Mouse (Mus musculus) olfactory bulb, adult 2 months (tissue): Measurements from ENCODE around the gene Spata5. TPM values are rescaled to one million over a fixed set of nuclear protein-coding genes. Genes with fewer than 3 reads are reported as not detected.

Experiments
- H3K27ac ChIP-seq: fragments of 200-500 bp; 2 replicates; pipeline ENCODE4 v1.5.1; 2012; ENCODE audit warnings: low read depth, low read length; ENCODE audit not compliant: insufficient read depth
- H3K4me1 ChIP-seq: fragments of 200-500 bp; 2 replicates; pipeline ENCODE4 v1.6.1; 2012; ENCODE audit warnings: low read length; ENCODE audit not compliant: control insufficient read depth, insufficient read depth
- H3K4me3 ChIP-seq: fragments of 200-500 bp; 2 replicates; pipeline ENCODE4 v1.5.1; 2012; ENCODE audit warnings: mild to moderate bottlenecking, low read depth, low read length, moderate library complexity; ENCODE audit not compliant: insufficient read depth
- CTCF ChIP-seq: fragments of 200-500 bp; IDR thresholded peaks from 2 replicates; pipeline ENCODE4 v1.5.1; 2012; ENCODE audit warnings: low read depth, mild to moderate bottlenecking, low read length, moderate library complexity; ENCODE audit not compliant: insufficient read depth
- POLR2A ChIP-seq: fragments of 200-500 bp; IDR thresholded peaks from 2 replicates; pipeline ENCODE4 v1.6.1; 2012; ENCODE audit warnings: mild to moderate bottlenecking, low read depth, low read length, moderate library complexity; ENCODE audit not compliant: insufficient read depth
- WGBS: fragments of 180-500 bp; shearing (Covaris S2); methylation state at CpG from one replicate; pipeline ENCODE4 v1.1.7; 2018; 5-methylcytosine and 5-hydroxymethylcytosine counted together
- polyA plus RNA-seq: library from polyadenylated mRNA; stranded (reverse); fragments of >200 nt; gene quantifications from 2 replicates; pipeline ENCODE4 v1.2.4, GENCODE M21; 2012; ENCODE audit warnings: low replicate concordance; ENCODE audit not compliant: missing spikeins, insufficient read depth, insufficient read length

The Spata5 gene
- polyA plus RNA-seq, 1 experiment = not detected

DNA sequence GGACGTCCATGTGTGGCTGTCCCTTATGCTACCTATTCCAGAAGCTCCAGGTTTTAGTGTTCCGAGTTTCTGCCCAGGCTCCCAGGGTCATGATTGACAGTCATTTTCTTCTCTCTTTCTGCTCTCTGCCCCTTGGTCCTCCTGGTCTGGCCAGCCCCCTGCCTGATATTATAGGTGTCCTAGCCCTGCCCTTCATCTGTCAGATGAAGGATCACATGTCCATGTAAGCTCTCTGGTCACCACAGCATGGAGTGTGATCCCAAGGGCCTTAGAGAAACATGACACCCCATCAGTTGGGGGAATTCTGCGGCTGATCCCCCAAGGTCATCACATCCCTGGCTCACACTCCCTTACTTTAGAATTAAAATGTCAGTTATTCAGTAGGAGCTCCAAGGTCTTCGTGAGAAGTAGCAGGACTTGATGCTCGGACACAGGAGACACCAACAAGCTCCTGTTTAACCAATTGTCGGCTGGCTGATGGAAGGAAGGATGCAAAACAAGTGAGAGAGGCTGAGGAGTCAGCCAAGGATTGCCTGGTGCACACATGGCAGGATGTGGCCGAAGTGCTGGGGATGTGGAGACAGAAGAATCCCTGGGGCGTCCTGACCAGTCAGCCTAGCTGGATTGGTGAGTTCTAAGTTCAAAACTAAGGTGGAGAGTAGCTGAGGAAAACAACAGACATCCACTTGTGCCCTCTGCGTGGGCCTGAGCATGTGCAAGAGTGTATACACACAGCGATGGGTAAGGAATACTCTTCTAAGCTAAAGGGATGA, 195.4 kb downstream of the Spata5 start:
- Histone ChIP-seq H3K4me3 (no peak overlapping the region), H3K27ac (no peak overlapping the region), H3K4me1 (no peaks in the 10 kb centered on the region)
- 95% methylated on average over 10 of the region's 10 CpGs for WGBS
- TF ChIP-seq CTCF = no peak
- TF ChIP-seq POLR2A = no peak

GRCm38 (mm10) chr3:37616586-37617547, 197.2 kb downstream of the Spata5 start:
- H3K27ac ChIP-seq = no peak overlapping the region
- H3K4me1 ChIP-seq = no peaks in the 10 kb centered on the region
- no peak overlapping the region for H3K4me3 ChIP-seq
- no peak for TF ChIP-seq POLR2A
- TF ChIP-seq CTCF = no peak
- 64% methylated on average over 21 of the region's 21 CpGs for WGBS

Other genes starting within 250 kb of the Spata5 start
- not detected in 2 replicates for gene Il21, start 187.3 kb upstream of the Spata5 start, polyA plus RNA-seq
- not detected in 2 replicates for gene Bbs12, start 107.3 kb upstream of the Spata5 start, polyA plus RNA-seq
- gene Cetn4, start 107.2 kb upstream of the Spata5 start, polyA plus RNA-seq = not detected in 2 replicates
- not detected in 2 replicates for gene Fgf2, start 71.5 kb upstream of the Spata5 start, polyA plus RNA-seq
- not detected in 2 replicates for gene Nudt6, start 315 bp downstream of the Spata5 start, polyA plus RNA-seq
- gene Spry1, start 220.1 kb downstream of the Spata5 start, polyA plus RNA-seq = not detected in 2 replicates